Mouse (Mus musculus): ENCODE data around the gene Tulp1. TPM values are rescaled to one million over a fixed set of nuclear protein-coding genes. Genes with fewer than 3 reads are reported as not detected.

Gene Tulp1
- polyA plus RNA-seq, 1 experiment = 0.12 TPM

DNA sequence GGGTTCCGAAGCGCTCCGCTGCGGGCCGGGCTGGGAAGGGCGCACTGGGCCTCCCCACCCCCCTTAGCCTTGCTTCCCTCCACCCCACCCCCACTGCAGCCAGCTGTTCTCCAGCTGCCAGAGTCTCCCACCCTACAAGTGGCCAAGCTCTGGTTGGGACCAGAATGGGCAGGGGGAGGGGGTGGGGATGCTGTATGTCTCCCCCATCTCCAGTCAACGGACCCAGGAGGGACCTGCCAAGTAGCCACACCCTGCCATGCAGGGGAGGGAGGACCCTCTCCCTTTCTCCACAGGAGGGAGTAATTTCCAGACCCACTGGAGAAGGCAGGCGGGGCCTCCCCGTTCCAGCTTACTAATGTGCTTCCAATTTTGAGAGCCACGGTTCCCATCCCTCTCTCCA, 19.1 kb downstream of the Tulp1 start:
- Histone ChIP-seq H3K36me3 (ENCODE audit: control insufficient read depth, insufficient read depth, low read length) (no peaks in the 10 kb centered on the region), H3K4me1 (ENCODE audit: control insufficient read depth, insufficient read depth, low read length) (peaks cover 14% of the 10 kb centered on the region), H3K27me3 (ENCODE audit: control insufficient read depth, insufficient read depth, low read length) (no peaks in the 10 kb centered on the region), H3K27ac (ENCODE audit: control insufficient read depth, insufficient read depth, low read depth, low read length) (no peak overlapping the region; the same call in 1 of the 2 replicates), H3K4me3 (ENCODE audit: control insufficient read depth, low read depth, low read length) (no peak overlapping the region)
- TF ChIP-seq POLR2A (IDR thresholded peaks at IDR 0.05; ENCODE audit: control insufficient read depth, low read depth, low read length) (no peak), CTCF (IDR thresholded peaks at IDR 0.05; ENCODE audit: control insufficient read depth, insufficient read depth, insufficient replicate concordance, low read depth, low read length) (no peak)

DNA sequence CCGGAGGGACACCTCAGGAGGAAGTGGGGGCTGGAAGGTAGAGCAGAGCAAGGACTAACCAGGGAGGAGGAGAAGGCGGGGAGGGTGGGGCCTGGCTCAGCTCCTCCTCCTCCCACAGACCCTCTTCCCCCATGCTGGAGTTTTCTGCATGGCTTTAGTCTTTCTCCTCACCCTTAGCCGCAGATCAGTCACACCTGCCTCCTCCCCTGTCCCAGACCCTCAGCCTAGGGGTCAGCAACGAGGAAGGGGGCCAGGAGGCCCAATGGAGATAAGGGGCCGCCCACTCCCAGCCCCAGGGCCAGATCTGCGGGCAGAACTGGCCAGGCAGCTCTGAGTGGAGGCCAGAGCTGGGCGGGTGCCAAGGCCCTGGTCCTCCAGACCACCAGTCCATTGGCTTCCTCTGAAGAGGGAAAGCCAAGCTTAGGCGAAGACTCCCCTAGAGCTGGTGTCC, 19.7 kb downstream of the Tulp1 start:
- H3K4me1 ChIP-seq (ENCODE audit: control insufficient read depth, insufficient read depth, low read length) = peaks cover 15% of the 10 kb centered on the region
- no peaks in the 10 kb centered on the region for H3K27me3 ChIP-seq (ENCODE audit: control insufficient read depth, insufficient read depth, low read length)

GRCm38 (mm10) chr17:28344670-28345069, 20.4 kb downstream of the Tulp1 start:
- Histone ChIP-seq H3K4me1 (ENCODE audit: control insufficient read depth, insufficient read depth, low read length) (peaks cover 11% of the 10 kb centered on the region), H3K4me3 (ENCODE audit: control insufficient read depth, low read depth, low read length) (no peak overlapping the region), H3K27ac (ENCODE audit: control insufficient read depth, insufficient read depth, low read depth, low read length) (no peak overlapping the region), H3K27me3 (ENCODE audit: control insufficient read depth, insufficient read depth, low read length) (no peaks in the 10 kb centered on the region), H3K36me3 (ENCODE audit: control insufficient read depth, insufficient read depth, low read length) (no peaks in the 10 kb centered on the region)
- no peak for TF ChIP-seq CTCF (IDR thresholded peaks at IDR 0.05; ENCODE audit: control insufficient read depth, insufficient read depth, insufficient replicate concordance, low read depth, low read length)
- no peak for TF ChIP-seq POLR2A (IDR thresholded peaks at IDR 0.05; ENCODE audit: control insufficient read depth, low read depth, low read length)

More for the DNA sequence above, 19.7 kb downstream of the Tulp1 start:
- TF ChIP-seq CTCF (IDR thresholded peaks at IDR 0.05; ENCODE audit: control insufficient read depth, insufficient read depth, insufficient replicate concordance, low read depth, low read length) (no peak), POLR2A (IDR thresholded peaks at IDR 0.05; ENCODE audit: control insufficient read depth, low read depth, low read length) (no peak)
- H3K4me3 ChIP-seq (ENCODE audit: control insufficient read depth, low read depth, low read length) = no peak overlapping the region
- H3K27ac ChIP-seq (ENCODE audit: control insufficient read depth, insufficient read depth, low read depth, low read length) = peak overlapping the region; percentile 46; the same call in 1 of the 2 replicates
- no peaks in the 10 kb centered on the region for H3K36me3 ChIP-seq (ENCODE audit: control insufficient read depth, insufficient read depth, low read length)

DNA sequence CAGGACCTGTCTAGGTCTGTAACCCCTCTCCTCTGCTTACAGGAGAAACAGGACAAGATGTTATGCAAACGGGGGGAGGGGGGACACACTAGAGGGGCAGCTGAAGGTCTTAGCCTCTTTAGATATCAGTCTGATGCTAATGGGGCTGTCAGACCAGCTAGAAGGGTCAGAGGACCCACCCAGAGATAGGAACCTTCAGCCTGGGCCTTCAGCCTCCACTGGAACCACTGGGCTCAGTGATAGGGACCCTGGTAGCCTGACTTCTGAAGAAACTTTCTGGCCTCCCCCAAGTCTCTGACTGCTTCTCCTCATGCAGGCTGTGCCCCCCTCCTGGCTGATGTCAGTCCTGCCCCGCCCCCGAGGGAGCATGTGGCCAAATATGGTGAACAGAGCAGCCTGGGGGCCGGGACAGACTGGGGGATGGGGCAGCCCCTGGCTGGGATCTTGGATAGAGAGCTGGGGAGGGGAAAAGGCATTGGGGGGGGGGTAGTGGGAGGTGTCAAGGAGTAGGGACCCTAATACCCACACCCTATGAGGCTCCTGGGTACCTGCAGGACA, 20.9 kb downstream of the Tulp1 start:
- no peaks in the 10 kb centered on the region for H3K36me3 ChIP-seq (ENCODE audit: control insufficient read depth, insufficient read depth, low read length)
- no peaks in the 10 kb centered on the region for H3K27me3 ChIP-seq (ENCODE audit: control insufficient read depth, insufficient read depth, low read length)
- H3K27ac ChIP-seq (ENCODE audit: control insufficient read depth, insufficient read depth, low read depth, low read length) = no peak overlapping the region
- peaks cover 9% of the 10 kb centered on the region for H3K4me1 ChIP-seq (ENCODE audit: control insufficient read depth, insufficient read depth, low read length)
- no peak overlapping the region for H3K4me3 ChIP-seq (ENCODE audit: control insufficient read depth, low read depth, low read length)
- TF ChIP-seq CTCF (IDR thresholded peaks at IDR 0.05; ENCODE audit: control insufficient read depth, insufficient read depth, insufficient replicate concordance, low read depth, low read length) = no peak
- TF ChIP-seq POLR2A (IDR thresholded peaks at IDR 0.05; ENCODE audit: control insufficient read depth, low read depth, low read length) = no peak

GRCm38 (mm10) chr17:28341091-28341490, 23.9 kb downstream of the Tulp1 start:
- TF ChIP-seq POLR2A (IDR thresholded peaks at IDR 0.05; ENCODE audit: control insufficient read depth, low read depth, low read length) = no peak
- no peaks in the 10 kb centered on the region for H3K36me3 ChIP-seq (ENCODE audit: control insufficient read depth, insufficient read depth, low read length)

DNA sequence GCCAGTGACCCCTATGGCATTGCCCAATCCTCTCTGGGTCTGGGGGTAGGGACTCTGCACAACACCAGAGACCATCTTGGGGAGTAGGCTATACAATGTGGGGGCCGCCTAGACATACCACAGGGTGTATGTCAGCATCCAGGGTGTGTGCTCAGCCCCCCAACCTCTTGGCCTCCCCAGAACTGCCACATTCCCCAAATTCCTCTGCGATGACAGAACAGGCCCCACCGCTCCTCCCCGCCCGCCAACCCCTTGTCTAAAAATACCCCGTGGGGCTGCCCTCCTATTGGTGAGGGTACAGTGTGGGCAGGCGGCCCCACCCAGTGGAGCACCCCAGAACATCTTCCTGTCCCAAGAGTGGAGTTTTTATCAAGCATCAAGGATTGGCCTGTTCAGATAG, 24.4 kb downstream of the Tulp1 start:
- Histone ChIP-seq H3K4me1 (ENCODE audit: control insufficient read depth, insufficient read depth, low read length) (peaks cover 9% of the 10 kb centered on the region), H3K4me3 (ENCODE audit: control insufficient read depth, low read depth, low read length) (no peak overlapping the region), H3K27ac (ENCODE audit: control insufficient read depth, insufficient read depth, low read depth, low read length) (no peak overlapping the region), H3K27me3 (ENCODE audit: control insufficient read depth, insufficient read depth, low read length) (no peaks in the 10 kb centered on the region), H3K36me3 (ENCODE audit: control insufficient read depth, insufficient read depth, low read length) (no peaks in the 10 kb centered on the region)
- TF ChIP-seq CTCF (IDR thresholded peaks at IDR 0.05; ENCODE audit: control insufficient read depth, insufficient read depth, insufficient replicate concordance, low read depth, low read length) (no peak), POLR2A (IDR thresholded peaks at IDR 0.05; ENCODE audit: control insufficient read depth, low read depth, low read length) (no peak)

More at GRCm38 (mm10) chr17:28341091-28341490, 23.9 kb downstream of the Tulp1 start:
- H3K4me1 ChIP-seq (ENCODE audit: control insufficient read depth, insufficient read depth, low read length) = peaks cover 9% of the 10 kb centered on the region
- no peaks in the 10 kb centered on the region for H3K27me3 ChIP-seq (ENCODE audit: control insufficient read depth, insufficient read depth, low read length)
- no peak overlapping the region; the same call in 1 of the 2 replicates for H3K4me3 ChIP-seq (ENCODE audit: control insufficient read depth, low read depth, low read length)
- no peak overlapping the region for H3K27ac ChIP-seq (ENCODE audit: control insufficient read depth, insufficient read depth, low read depth, low read length)

DNA sequence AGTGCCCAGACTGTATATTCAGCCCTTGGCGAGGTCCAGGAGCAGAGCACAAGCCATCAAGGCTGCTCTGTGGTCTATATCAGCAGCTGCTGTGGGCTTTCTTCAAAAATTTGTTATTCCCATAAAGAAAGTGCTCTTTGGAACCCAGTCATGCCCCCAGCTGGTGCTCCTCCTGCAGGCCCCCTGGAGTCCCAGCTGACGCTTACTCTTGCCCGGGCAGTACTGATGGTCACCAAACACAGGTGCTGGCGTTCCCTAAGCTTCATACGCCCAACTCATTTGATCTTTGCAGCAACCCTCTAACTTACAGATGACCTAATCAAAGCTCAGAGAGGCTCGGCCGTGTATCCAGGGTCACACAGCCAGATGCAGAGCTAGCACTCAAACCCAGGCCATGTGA, 27.5 kb downstream of the Tulp1 start:
- H3K4me1 ChIP-seq (ENCODE audit: control insufficient read depth, insufficient read depth, low read length) = peaks cover 17% of the 10 kb centered on the region
- H3K36me3 ChIP-seq (ENCODE audit: control insufficient read depth, insufficient read depth, low read length) = no peaks in the 10 kb centered on the region
- TF ChIP-seq CTCF (IDR thresholded peaks at IDR 0.05; ENCODE audit: control insufficient read depth, insufficient read depth, insufficient replicate concordance, low read depth, low read length) (no peak), POLR2A (IDR thresholded peaks at IDR 0.05; ENCODE audit: control insufficient read depth, low read depth, low read length) (no peak)
- H3K27ac ChIP-seq (ENCODE audit: control insufficient read depth, insufficient read depth, low read depth, low read length) = no peak overlapping the region
- no peak overlapping the region for H3K4me3 ChIP-seq (ENCODE audit: control insufficient read depth, low read depth, low read length)
- H3K27me3 ChIP-seq (ENCODE audit: control insufficient read depth, insufficient read depth, low read length) = no peaks in the 10 kb centered on the region
